Mouse (Mus musculus) heart, adult 2 months (tissue): ENCODE data around the gene A930004D18Rik.

ENCODE experiments used
- CTCF ChIP-seq: fragments of 200-600 bp; IDR thresholded peaks from 2 replicates; pipeline ENCODE4 v1.8.1; 2022; ENCODE audit warnings: antibody characterized with exemption, mild to moderate bottlenecking, moderate library complexity
- EP300 ChIP-seq: fragments of 200-500 bp; IDR thresholded peaks from 2 replicates; pipeline ENCODE4 v1.6.1; 2011; ENCODE audit warnings: low read depth, low read length, control low read depth; ENCODE audit not compliant: insufficient read depth
- POLR2A ChIP-seq: fragments of 200-500 bp; IDR thresholded peaks from 2 replicates; pipeline ENCODE4 v1.6.1; 2011; ENCODE audit warnings: mild to moderate bottlenecking, low read depth, low read length, control low read depth; ENCODE audit not compliant: insufficient read depth

- TF ChIP-seq CTCF (no peak), EP300 (no peak), POLR2A (no peak)
Measured at GRCm38 (mm10) chr2:18041199-18041885, 3.8 kb upstream of the A930004D18Rik start.
